Mouse (Mus musculus) kidney, postnatal 0 days (tissue): Measurements from ENCODE around the gene Prpf40a. TPM values are rescaled to one million over a fixed set of nuclear protein-coding genes. Genes with fewer than 3 reads are reported as not detected.

Experiments used
- ATAC-seq: fragments of 200-750 bp; cut with Nextera tagmentation; replicated peaks from 2 replicates; pipeline ENCODE4 v1.8.0; 2017; ENCODE audit warnings: low read depth, moderate number of reproducible peaks, moderate TSS enrichment, moderate library complexity; ENCODE audit not compliant: low FRiP score
- DNase-seq: peaks from one replicate; pipeline ENCODE4 v3.0.0-alpha.2; 2016; ENCODE audit warnings: low spot score
- H3K27ac ChIP-seq: fragments of 300-500 bp; sonication (generic); 2 replicates; pipeline ENCODE4 v1.5.1; 2014; ENCODE audit warnings: mild to moderate bottlenecking
- H3K27me3 ChIP-seq: fragments of 300-500 bp; sonication (generic); 2 replicates; pipeline ENCODE4 v1.6.1; 2014; ENCODE audit warnings: low read length, mixed read lengths; ENCODE audit not compliant: insufficient read depth
- H3K36me3 ChIP-seq: fragments of 300-500 bp; sonication (generic); 2 replicates; pipeline ENCODE4 v1.6.1; 2014; ENCODE audit warnings: low read length, mixed read lengths; ENCODE audit not compliant: insufficient read depth
- H3K4me1 ChIP-seq: fragments of 300-500 bp; sonication (generic); replicated peaks from 2 replicates; pipeline ENCODE4 v1.6.1; 2014; ENCODE audit warnings: antibody characterized with exemption, low read length, mixed read lengths; ENCODE audit not compliant: insufficient read depth
- H3K4me2 ChIP-seq: fragments of 300-500 bp; sonication (generic); 2 replicates; pipeline ENCODE4 v1.6.1; 2014; ENCODE audit warnings: mild to moderate bottlenecking, low read length, moderate library complexity, mixed read lengths
- H3K4me3 ChIP-seq: fragments of 300-500 bp; sonication (generic); replicated peaks from 2 replicates; pipeline ENCODE4 v1.5.1; 2014; ENCODE audit warnings: low read depth, low read length
- H3K9ac ChIP-seq: fragments of 300-500 bp; sonication (generic); 2 replicates; pipeline ENCODE4 v1.6.1; 2014; ENCODE audit warnings: low read depth, low read length
- H3K9me3 ChIP-seq: fragments of 300-500 bp; sonication (generic); replicated peaks from 2 replicates; pipeline ENCODE4 v1.6.1; 2016; ENCODE audit warnings: low read length, inconsistent platforms, mixed read lengths
- CTCF ChIP-seq: IDR thresholded peaks from 2 replicates; pipeline ENCODE4 v1.5.1; 2016; ENCODE audit warnings: antibody characterized with exemption, low read depth, mild to moderate bottlenecking, moderate library complexity
- WGBS: fragments of 180-500 bp; shearing (Covaris S2); extraction: QIAGEN DNeasy Blood & Tissue Kit; methylation state at CpG from one replicate; pipeline ENCODE4 v1.1.7; 2014; 5-methylcytosine and 5-hydroxymethylcytosine counted together
- polyA plus RNA-seq: library from polyadenylated mRNA; unstranded; fragments of >200 nt; fragmentation: Nextera tagmentation; extraction: Ambion mirVana; gene quantifications from 2 replicates; pipeline ENCODE4 v1.2.1, GENCODE M21; 2015

Gene Prpf40a
- polyA plus RNA-seq, 1 experiment from 2014 or later, result 129 TPM

GRCm38 (mm10) chr2:53179876-53180275 is 11.2 kb downstream of the Prpf40a start:
- no peaks in the 10 kb centered on the region for H3K4me1 ChIP-seq
- no peak overlapping the region for H3K4me2 ChIP-seq
- no peak for ATAC-seq
- H3K9ac ChIP-seq, result no peak overlapping the region
- no peaks in the 10 kb centered on the region for H3K27me3 ChIP-seq
- no peak overlapping the region for H3K4me3 ChIP-seq
- no peak for DNase-seq
- no peaks in the 10 kb centered on the region for H3K9me3 ChIP-seq
- TF ChIP-seq CTCF, result no peak
- H3K36me3 ChIP-seq, result peaks cover 7% of the 10 kb centered on the region
- H3K27ac ChIP-seq, result no peak overlapping the region

DNA sequence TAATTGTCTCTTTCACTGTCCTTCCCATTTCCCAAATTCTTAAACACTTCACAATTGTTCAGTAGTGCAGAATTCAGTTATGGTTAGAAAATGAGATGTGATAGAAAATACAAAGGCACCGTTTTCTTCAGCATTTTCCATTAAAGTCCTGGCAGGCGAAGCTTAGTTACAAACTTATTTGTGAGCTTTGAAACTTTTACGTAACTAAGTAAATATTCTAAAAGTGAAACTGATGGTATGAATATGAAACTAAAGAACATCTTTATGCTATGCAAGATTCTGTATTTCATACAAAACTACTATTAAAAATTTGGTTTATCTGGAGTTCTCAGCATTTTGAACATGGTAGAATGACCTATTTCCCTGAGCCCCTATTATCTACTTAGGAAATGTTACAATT is 12.1 kb downstream of the Prpf40a start:
- no peak overlapping the region for H3K4me2 ChIP-seq
- ATAC-seq, result no peak
- H3K27ac ChIP-seq, result no peak overlapping the region
- WGBS, result 87% methylated on average over 3 of the region's 3 CpGs
- no peaks in the 10 kb centered on the region for H3K4me1 ChIP-seq
- H3K36me3 ChIP-seq, result peaks cover 11% of the 10 kb centered on the region
- H3K27me3 ChIP-seq, result no peaks in the 10 kb centered on the region
- H3K9ac ChIP-seq, result no peak overlapping the region
- no peak for DNase-seq
- no peak for TF ChIP-seq CTCF
- H3K4me3 ChIP-seq, result no peak overlapping the region
- H3K9me3 ChIP-seq, result no peaks in the 10 kb centered on the region

DNA sequence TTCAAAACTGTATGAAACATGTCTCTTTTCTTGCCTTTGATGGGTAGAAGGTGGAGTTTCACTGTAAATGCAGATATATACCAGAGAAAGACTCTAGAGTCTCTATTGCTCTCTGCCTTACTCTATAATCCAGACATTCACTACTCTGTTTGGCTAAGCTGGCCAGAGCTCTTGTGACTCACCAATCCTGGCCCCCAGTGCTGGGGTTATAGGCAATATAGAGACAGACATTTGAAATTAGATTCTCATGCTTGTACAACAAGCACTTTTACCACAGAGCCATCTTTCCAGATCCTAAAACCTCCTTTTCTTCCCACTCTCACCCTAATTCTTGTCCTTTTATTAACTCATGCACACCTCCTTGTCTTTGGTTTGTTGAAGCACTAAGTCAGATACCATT is 17.1 kb downstream of the Prpf40a start:
- Histone ChIP-seq H3K9ac (no peak overlapping the region), H3K27ac (no peak overlapping the region), H3K27me3 (no peaks in the 10 kb centered on the region), H3K9me3 (no peaks in the 10 kb centered on the region), H3K36me3 (peaks cover 15% of the 10 kb centered on the region), H3K4me3 (no peak overlapping the region), H3K4me2 (no peak overlapping the region), H3K4me1 (no peaks in the 10 kb centered on the region)
- ATAC-seq (no peak), DNase-seq (no peak)
- no peak for TF ChIP-seq CTCF

DNA sequence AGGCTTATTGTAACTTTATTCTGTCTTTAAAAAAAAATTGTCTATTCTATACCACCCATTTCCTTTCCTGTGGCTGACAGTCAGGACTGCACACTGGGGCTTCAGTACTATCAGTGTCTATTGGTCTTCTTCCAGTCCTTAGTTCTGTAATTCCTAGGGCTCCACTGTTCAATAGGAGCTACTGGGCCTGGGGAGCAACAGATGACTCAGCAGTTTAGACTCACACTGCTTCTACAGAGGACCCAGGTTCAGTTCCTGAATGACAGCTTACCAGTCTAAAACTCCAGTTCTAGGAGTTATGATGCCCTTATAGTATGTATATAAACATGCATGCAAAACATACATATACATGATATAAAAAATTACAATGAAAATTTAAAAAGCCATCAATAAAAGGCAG is 44.2 kb downstream of the Prpf40a start:
- no peaks in the 10 kb centered on the region for H3K9me3 ChIP-seq
- H3K36me3 ChIP-seq, result peaks cover 32% of the 10 kb centered on the region
- ATAC-seq (no peak), DNase-seq (no peak)
- H3K4me3 ChIP-seq, result no peak overlapping the region
- H3K9ac ChIP-seq, result no peak overlapping the region
- H3K4me2 ChIP-seq, result no peak overlapping the region
- TF ChIP-seq CTCF, result no peak
- H3K27ac ChIP-seq, result no peak overlapping the region
- H3K4me1 ChIP-seq, result no peaks in the 10 kb centered on the region
- H3K27me3 ChIP-seq, result no peaks in the 10 kb centered on the region

- DNase-seq, result no peak
- H3K9ac ChIP-seq, result no peak overlapping the region
- no peak overlapping the region for H3K4me3 ChIP-seq
- WGBS, result 93% methylated on average over 9 of the region's 9 CpGs
- TF ChIP-seq CTCF, result no peak
- H3K4me2 ChIP-seq, result no peak overlapping the region
- no peaks in the 10 kb centered on the region for H3K4me1 ChIP-seq
- ATAC-seq, result no peak
- no peaks in the 10 kb centered on the region for H3K9me3 ChIP-seq
- no peak overlapping the region for H3K27ac ChIP-seq
- peaks cover 13% of the 10 kb centered on the region for H3K36me3 ChIP-seq
- no peaks in the 10 kb centered on the region for H3K27me3 ChIP-seq
Observed at GRCm38 (mm10) chr2:53131567-53131966, 59.5 kb downstream of the Prpf40a start.

GRCm38 (mm10) chr2:53129070-53129469 is 62.0 kb downstream of the Prpf40a start:
- Histone ChIP-seq H3K4me1 (no peaks in the 10 kb centered on the region), H3K4me3 (no peak overlapping the region), H3K27ac (no peak overlapping the region), H3K9ac (no peak overlapping the region), H3K9me3 (no peaks in the 10 kb centered on the region), H3K36me3 (peaks cover 30% of the 10 kb centered on the region), H3K4me2 (no peak overlapping the region), H3K27me3 (no peaks in the 10 kb centered on the region)
- no peak for TF ChIP-seq CTCF
- no peak for DNase-seq
- 54% methylated on average over 6 of the region's 6 CpGs for WGBS
- no peak for ATAC-seq

DNA sequence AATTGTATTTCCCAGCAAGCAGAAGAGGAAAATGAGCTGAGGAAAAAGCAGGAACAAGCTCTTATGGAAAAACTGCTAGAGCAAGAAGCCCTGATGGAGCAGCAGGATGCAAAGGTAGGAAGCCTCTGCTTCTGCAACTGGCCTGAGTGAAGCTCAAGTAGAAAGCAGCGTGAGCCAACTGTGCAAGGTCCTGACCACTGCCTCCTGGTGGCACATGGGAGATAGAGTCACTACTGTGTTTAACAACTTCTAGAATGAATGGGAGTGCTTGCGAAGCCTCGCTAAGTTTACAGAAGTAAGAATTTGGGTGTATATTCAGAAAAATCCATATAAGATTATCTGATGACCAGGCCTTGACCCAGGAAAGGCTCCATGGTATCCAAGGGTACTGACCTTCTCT is 65.1 kb downstream of the Prpf40a start:
- Histone ChIP-seq H3K4me2 (no peak overlapping the region), H3K27me3 (no peaks in the 10 kb centered on the region), H3K4me1 (no peaks in the 10 kb centered on the region), H3K36me3 (peaks cover 32% of the 10 kb centered on the region), H3K9me3 (no peaks in the 10 kb centered on the region), H3K27ac (no peak overlapping the region), H3K4me3 (no peak overlapping the region), H3K9ac (no peak overlapping the region)
- ATAC-seq (no peak), DNase-seq (peak; percentile 33)
- WGBS, result 87% methylated on average over 3 of the region's 3 CpGs
- TF ChIP-seq CTCF, result peak; percentile 54
